Mouse (Mus musculus): ENCODE results near the gene Slc25a42. TPM values are rescaled to one million over a fixed set of nuclear protein-coding genes. Genes with fewer than 3 reads are reported as not detected.

The Slc25a42 gene
- 4.4 and 4.6 TPM in 2 replicates for polyA plus RNA-seq (2016; fragmentation: Nextera tagmentation; extraction: Ambion mirVana)

DNA sequence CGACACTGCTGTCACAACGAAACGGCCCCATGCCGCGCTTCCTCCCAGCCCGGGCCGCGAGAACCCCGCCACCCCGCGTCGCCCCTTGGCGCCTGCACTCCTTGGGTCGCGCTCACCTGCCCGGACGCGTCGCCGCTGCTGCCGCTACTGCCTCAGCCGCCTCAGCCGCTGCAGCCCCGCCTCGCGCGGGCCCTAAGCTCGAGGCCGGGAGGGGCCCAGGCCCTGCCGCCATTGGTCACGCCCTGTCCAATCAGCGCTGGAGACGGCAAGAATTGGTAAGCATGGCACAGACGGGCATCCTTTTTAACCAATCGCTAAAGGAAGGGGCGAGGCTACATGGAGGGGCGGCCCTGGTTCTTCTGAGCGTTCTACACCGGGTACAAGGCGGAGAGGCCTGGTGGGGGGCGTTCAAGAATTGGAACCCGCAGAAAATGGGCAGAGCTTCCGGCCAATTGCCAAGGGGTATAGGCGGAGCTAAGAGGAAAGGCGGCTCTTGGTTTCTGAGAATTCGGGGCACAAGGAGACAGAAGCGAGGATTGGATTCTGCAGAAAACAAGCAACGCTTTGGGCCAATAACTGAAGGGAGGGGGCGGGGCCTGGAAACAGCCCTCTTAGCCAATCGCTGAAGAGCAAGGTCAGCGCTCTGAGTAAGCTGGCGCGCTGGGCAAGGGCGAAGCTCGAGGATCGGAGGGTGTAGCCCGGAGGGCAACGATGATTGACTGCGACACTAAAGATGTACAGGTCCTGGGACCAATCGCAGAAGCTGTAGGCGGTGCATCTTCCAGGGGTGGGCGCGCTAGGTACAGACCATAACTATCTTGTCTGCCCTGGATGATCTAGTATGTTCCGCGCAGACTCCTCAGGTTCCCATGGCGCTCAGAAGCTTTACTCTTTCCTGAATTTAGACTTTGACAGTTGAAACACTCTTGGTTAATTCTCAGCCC, at the start of gene Slc25a42:
TSS of gene Slc25a42 (minus strand) at position 194 of the 944 bp plus-strand sequence.
- H3K36me3 ChIP-seq = no peaks in the 10 kb centered on the region
- under 1% methylated on average over 66 of the region's 66 CpGs for WGBS
- H3K4me2 ChIP-seq (replicated peaks) = peak within 1 kb of the TSS; percentile 99
- ATAC-seq (ENCODE audit: insufficient number of reproducible peaks, insufficient read depth, low FRiP score, low TSS enrichment) = peak; percentile 99
- no peaks in the 10 kb centered on the region for H3K9me3 ChIP-seq
- peak within 1 kb of the TSS; percentile 70 for H3K9ac ChIP-seq
- peak within 1 kb of the TSS; percentile 69 for H3K4me3 ChIP-seq
- H3K27me3 ChIP-seq = 0 out of 2 replicates have a peak, but pooled peaks cover 4% of the 10 kb centered on the region
- H3K4me1 ChIP-seq = peaks cover 24% of the 10 kb centered on the region
- peak within 1 kb of the TSS; percentile 17; the same call in 1 of the 2 replicates for H3K27ac ChIP-seq

DNA sequence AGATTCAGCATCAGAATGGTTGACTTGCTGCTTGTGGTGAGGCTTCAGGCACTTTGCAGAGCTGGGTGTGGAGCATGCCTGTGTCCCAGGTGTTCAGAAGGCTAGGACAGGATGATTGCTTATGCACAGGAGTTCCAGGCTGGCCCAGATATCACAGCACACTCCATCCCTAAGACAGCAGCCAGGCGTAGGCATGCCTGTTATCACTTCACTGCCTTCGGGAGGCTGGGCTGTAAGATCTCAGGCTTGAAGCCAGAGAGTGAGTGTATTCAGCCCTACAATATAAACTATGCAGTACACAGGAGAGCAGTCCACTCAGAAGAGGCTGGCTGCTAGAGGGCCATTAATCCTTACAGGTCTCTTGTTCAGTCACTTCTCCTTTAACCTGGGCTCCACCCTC, 46.9 kb upstream of the Slc25a42 start:
- WGBS = 92% methylated on average over 2 of the region's 2 CpGs
- Histone ChIP-seq H3K9ac (no peak overlapping the region), H3K9me3 (no peaks in the 10 kb centered on the region), H3K4me1 (no peaks in the 10 kb centered on the region), H3K27me3 (no peaks in the 10 kb centered on the region), H3K4me2 (replicated peaks) (no peak overlapping the region), H3K4me3 (no peak overlapping the region), H3K27ac (no peak overlapping the region), H3K36me3 (peaks cover 98% of the 10 kb centered on the region)
- ATAC-seq (ENCODE audit: insufficient number of reproducible peaks, insufficient read depth, low FRiP score, low TSS enrichment) = no peak

DNA sequence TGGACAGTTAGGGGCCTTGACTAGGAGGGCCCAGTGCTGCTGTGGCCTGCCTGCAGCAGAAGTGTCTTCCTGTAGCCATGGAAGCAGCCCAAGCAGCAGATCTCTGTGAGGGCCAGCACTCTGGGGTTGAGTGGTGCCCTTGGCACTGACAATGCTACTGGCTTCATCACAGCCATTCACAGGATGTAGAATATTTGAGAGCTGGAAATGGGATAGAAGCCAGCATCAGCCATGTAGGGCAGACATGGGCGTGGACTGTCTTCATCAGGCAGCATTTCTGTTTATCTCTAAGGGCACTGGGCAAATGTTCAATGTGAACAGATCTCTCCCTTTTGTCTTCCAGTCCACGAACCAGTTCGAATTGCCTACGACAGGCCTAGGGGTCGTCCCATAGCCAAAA, 46.5 kb upstream of the Slc25a42 start:
- 92% methylated on average over 5 of the region's 5 CpGs for WGBS

DNA sequence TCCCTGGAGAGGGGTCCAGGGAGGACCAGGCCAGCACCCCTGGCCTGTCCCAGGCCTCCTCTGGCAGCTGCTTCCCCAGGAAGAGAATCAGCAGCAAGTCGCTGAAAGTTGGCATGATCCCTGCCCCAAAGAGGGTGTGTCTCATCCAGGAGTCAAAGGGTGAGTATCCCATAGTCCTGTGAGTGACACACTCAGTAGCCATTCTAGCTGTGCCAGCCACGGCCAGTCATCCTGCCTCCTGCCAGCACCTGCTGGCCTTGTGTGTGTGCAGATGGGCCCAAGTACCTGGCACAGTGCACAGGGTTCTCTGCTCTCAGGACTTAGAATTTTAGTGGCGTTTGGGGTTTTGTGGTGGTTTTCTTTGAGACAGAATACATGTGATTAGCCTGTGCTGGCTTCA, 45.4 kb upstream of the Slc25a42 start:
- 88% methylated on average over 3 of the region's 3 CpGs for WGBS
- H3K9me3 ChIP-seq = no peaks in the 10 kb centered on the region
- no peak overlapping the region; the same call in 1 of the 2 replicates for H3K9ac ChIP-seq
- H3K36me3 ChIP-seq = peaks cover 98% of the 10 kb centered on the region
- H3K4me2 ChIP-seq (replicated peaks) = no peak overlapping the region
- H3K4me3 ChIP-seq = no peak overlapping the region
- no peak overlapping the region for H3K27ac ChIP-seq
- H3K4me1 ChIP-seq = no peaks in the 10 kb centered on the region
- H3K27me3 ChIP-seq = no peaks in the 10 kb centered on the region
- no peak for ATAC-seq (ENCODE audit: insufficient number of reproducible peaks, insufficient read depth, low FRiP score, low TSS enrichment)

More for the DNA sequence above, 46.5 kb upstream of the Slc25a42 start:
- Histone ChIP-seq H3K4me1 (no peaks in the 10 kb centered on the region), H3K9ac (no peak overlapping the region), H3K4me3 (no peak overlapping the region), H3K9me3 (no peaks in the 10 kb centered on the region), H3K36me3 (peaks cover 98% of the 10 kb centered on the region), H3K27me3 (no peaks in the 10 kb centered on the region), H3K4me2 (replicated peaks) (no peak overlapping the region), H3K27ac (no peak overlapping the region)
- no peak for ATAC-seq (ENCODE audit: insufficient number of reproducible peaks, insufficient read depth, low FRiP score, low TSS enrichment)

DNA sequence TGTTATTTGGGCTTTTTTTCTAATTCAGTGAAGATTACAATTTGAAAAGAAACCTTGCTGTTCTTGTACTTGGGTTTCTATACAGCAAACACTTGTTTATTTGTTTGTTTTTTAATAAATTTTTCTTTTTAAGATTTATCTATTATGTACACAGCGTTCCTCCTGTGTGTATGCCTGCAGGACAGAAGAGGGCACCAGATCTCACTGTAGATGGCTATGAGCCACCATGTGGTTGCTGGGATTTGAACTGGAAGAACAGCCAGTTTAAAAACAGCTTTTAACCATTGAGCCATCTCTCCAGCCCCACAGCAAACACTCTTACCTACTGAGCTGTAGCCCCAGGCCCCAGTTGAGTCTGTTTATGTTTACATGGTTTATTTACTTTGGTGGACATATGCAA, 42.5 kb upstream of the Slc25a42 start:
- 89% methylated on average over 1 of the region's 1 CpGs for WGBS
- ATAC-seq (ENCODE audit: insufficient number of reproducible peaks, insufficient read depth, low FRiP score, low TSS enrichment) = no peak
- Histone ChIP-seq H3K4me1 (no peaks in the 10 kb centered on the region), H3K9ac (no peak overlapping the region), H3K4me3 (no peak overlapping the region), H3K36me3 (peaks cover 98% of the 10 kb centered on the region), H3K9me3 (no peaks in the 10 kb centered on the region), H3K27me3 (no peaks in the 10 kb centered on the region), H3K4me2 (replicated peaks) (no peak overlapping the region), H3K27ac (no peak overlapping the region)

DNA sequence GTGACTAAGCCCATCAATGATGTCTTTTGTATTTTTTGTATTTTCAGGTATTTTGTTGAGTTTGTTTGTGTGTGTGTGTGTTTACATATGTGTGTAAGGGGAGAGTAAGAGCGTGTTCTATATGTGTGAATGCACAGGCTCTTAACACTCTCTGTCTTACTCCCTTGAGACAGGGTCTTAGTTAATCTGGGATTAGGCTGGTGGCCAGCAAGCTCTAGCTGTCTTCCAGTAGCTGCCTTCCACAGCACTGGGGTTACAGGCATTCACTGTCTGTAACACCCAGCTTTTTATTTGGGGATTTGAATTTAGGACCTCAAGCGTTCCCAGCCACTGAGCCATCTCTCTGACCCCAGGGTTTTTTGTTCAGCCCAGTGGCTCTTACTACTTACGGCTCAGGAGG, 35.7 kb upstream of the Slc25a42 start:
- Histone ChIP-seq H3K4me2 (replicated peaks) (no peak overlapping the region), H3K36me3 (peaks cover 89% of the 10 kb centered on the region), H3K27ac (no peak overlapping the region), H3K9ac (no peak overlapping the region), H3K4me3 (no peak overlapping the region), H3K27me3 (no peaks in the 10 kb centered on the region), H3K9me3 (no peaks in the 10 kb centered on the region), H3K4me1 (no peaks in the 10 kb centered on the region)
- 90% methylated on average over 3 of the region's 3 CpGs for WGBS
- no peak for ATAC-seq (ENCODE audit: insufficient number of reproducible peaks, insufficient read depth, low FRiP score, low TSS enrichment)

DNA sequence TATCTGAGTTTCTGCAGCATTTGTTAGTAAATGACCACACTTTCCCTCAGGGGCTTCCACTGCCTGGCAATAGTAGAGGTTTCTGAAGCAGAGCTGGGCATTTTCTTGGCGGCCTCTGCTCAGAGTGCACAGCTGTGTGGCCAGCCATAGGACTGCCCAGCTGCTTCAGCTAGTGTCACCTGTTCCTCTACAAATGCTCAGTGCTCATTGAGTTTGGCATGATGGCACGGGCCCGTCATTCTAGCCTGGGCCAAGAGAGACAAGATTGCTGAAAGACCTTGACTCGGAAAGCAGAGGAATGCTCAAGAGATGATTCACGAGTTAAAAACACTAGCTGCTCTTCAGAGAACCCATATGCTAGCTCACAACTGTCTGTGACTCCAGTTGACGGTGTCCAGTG, 34.5 kb upstream of the Slc25a42 start:
- WGBS = 95% methylated on average over 6 of the region's 6 CpGs
- no peak for ATAC-seq (ENCODE audit: insufficient number of reproducible peaks, insufficient read depth, low FRiP score, low TSS enrichment)
- H3K4me2 ChIP-seq (replicated peaks) = no peak overlapping the region
- H3K36me3 ChIP-seq = peaks cover 89% of the 10 kb centered on the region
- no peaks in the 10 kb centered on the region for H3K9me3 ChIP-seq
- no peak overlapping the region for H3K27ac ChIP-seq
- H3K4me3 ChIP-seq = no peak overlapping the region
- H3K27me3 ChIP-seq = no peaks in the 10 kb centered on the region
- H3K4me1 ChIP-seq = no peaks in the 10 kb centered on the region
- no peak overlapping the region for H3K9ac ChIP-seq

DNA sequence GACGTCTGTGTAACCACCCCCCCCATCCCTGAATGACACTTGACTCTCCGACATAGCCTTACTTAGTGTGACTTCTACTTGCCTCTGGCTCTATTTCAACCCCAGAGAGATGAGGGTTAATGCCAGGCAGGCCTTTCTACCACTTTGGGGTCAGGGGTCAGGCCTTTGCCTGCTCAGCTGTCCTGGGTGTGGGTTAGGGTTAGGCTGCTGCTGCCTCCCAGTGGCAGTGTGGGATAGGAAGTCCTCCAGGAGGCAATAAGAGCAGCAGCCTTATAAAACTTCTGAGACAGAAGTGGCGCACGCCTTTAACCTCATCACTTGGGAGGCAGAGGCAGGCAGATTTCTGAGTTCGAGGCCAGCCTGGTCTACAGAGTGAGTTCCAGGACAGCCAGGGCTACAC, 28.5 kb upstream of the Slc25a42 start:
- ATAC-seq (ENCODE audit: insufficient number of reproducible peaks, insufficient read depth, low FRiP score, low TSS enrichment) = no peak
- no peaks in the 10 kb centered on the region for H3K27me3 ChIP-seq
- 79% methylated on average over 5 of the region's 5 CpGs for WGBS
- H3K9ac ChIP-seq = no peak overlapping the region
- peaks cover 80% of the 10 kb centered on the region for H3K36me3 ChIP-seq
- no peak overlapping the region for H3K27ac ChIP-seq
- peaks cover 2% of the 10 kb centered on the region for H3K4me1 ChIP-seq
- no peak overlapping the region for H3K4me3 ChIP-seq
- H3K4me2 ChIP-seq (replicated peaks) = no peak overlapping the region
- no peaks in the 10 kb centered on the region for H3K9me3 ChIP-seq

DNA sequence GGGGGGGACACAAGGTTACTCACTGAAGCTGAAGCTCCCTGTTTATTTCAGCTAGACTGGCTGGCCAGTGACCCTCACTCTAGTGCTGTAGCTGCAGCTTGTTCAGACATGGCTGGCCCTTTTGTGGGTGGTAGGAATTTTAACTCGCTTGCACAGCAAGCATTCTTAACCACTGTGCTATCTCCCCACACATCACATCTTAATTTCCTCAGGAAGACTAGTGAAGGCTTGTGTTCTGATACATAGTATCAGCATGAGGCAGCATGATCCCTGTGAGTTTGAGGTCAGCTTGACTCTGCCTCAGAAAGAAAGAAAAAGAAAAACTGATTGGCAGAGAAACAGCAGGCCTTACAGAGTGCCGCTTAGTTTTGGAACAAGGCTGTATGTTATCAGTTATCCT, 25.7 kb upstream of the Slc25a42 start:
- 87% methylated on average over 2 of the region's 2 CpGs for whole genome bisulfite sequencing
- H3K4me2 ChIP-seq (replicated peaks) = no peak overlapping the region
- H3K27me3 ChIP-seq = no peaks in the 10 kb centered on the region
- ATAC-seq (ENCODE audit: insufficient number of reproducible peaks, insufficient read depth, low FRiP score, low TSS enrichment) = no peak
- no peaks in the 10 kb centered on the region for H3K9me3 ChIP-seq
- H3K9ac ChIP-seq = no peak overlapping the region
- peaks cover 12% of the 10 kb centered on the region for H3K4me1 ChIP-seq
- no peak overlapping the region for H3K4me3 ChIP-seq
- H3K27ac ChIP-seq = no peak overlapping the region
- peaks cover 58% of the 10 kb centered on the region for H3K36me3 ChIP-seq

DNA sequence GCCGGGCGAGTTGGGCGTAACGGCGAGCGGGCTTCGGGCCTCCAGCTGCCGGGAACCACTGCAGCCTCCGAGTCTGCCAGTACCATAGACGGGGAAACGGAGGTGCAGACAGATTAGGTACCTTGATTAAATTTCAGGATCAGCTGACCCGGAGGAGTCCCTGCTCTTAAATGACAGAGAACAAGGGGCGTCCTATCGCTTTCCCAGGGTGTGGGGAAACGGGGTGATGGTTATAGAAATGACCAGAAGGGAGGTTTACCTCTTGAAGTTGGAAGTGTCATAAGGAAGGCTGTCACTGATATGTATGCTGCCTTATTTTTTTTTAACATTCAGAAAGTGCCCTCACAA, 22.6 kb upstream of the Slc25a42 start:
- no peak for ATAC-seq (ENCODE audit: insufficient number of reproducible peaks, insufficient read depth, low FRiP score, low TSS enrichment)
- H3K4me1 ChIP-seq = peaks cover 12% of the 10 kb centered on the region
- no peaks in the 10 kb centered on the region for H3K9me3 ChIP-seq
- under 1% methylated on average over 15 of the region's 15 CpGs for WGBS
- H3K4me2 ChIP-seq (replicated peaks) = peak overlapping the region; percentile 85
- H3K9ac ChIP-seq = peak overlapping the region; percentile 71
- H3K36me3 ChIP-seq = peaks cover 34% of the 10 kb centered on the region
- H3K27ac ChIP-seq = peak overlapping the region; percentile 86
- H3K27me3 ChIP-seq = no peaks in the 10 kb centered on the region
- H3K4me3 ChIP-seq = peak overlapping the region; percentile 60

DNA sequence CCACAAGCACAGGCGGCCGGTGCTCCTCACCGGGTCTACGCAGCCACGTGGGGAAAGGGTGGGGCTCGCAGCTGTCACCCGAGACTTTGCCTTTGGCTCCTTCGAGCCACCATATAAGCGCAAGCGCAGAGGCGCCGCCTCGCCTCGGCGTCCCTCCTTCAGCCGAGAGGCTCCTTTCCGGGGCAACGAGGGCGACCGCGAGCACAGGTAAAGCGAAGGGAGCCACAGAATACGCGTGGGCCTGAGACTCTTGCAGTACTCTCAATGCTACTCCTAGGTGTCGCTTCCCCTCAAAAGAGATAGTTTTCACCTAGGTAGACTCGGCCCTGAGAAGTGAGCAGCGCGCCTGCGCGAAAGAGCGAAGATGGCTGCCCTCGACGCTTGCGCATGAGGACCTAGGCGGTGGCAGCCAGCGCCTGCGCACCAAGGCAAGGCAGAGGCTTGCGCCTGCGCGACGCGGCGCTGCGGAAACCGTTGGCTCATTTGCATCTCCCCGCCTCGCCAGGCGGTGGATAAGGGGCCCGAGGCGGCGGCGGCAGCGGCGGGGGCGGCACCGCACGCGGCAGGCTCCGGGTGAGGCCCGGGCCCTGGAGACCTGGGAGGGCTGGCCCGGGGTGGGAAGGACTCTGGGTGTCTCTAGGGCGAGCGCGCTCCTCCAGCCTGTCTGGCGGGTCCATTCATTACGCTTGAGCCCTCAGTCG, 22.1 kb upstream of the Slc25a42 start, which contains the start of the genes Sugp2 and Armc6:
TSS of gene Sugp2 (plus strand) at position 147 of the 701 bp plus-strand sequence.
TSS of gene Armc6 (minus strand) at position 387 of the 701 bp plus-strand sequence.
- Histone ChIP-seq H3K27ac (peak within 1 kb of the TSS; percentile 86), H3K4me3 (peak within 1 kb of the TSS; percentile 60), H3K27me3 (no peaks in the 10 kb centered on the region), H3K4me2 (replicated peaks) (peak within 1 kb of the TSS; percentile 85), H3K36me3 (peaks cover 31% of the 10 kb centered on the region), H3K9ac (peak within 1 kb of the TSS; percentile 71), H3K4me1 (peaks cover 12% of the 10 kb centered on the region), H3K9me3 (no peaks in the 10 kb centered on the region)
- WGBS = under 1% methylated on average over 66 of the region's 67 CpGs
- ATAC-seq (ENCODE audit: insufficient number of reproducible peaks, insufficient read depth, low FRiP score, low TSS enrichment) = peak; percentile 93
